Mouse (Mus musculus) right cerebral cortex, postnatal 25 days (tissue): ENCODE data around the gene Pcdh7.

Experiments used
- DNase-seq: peaks from one replicate; pipeline ENCODE4 v3.0.0; 2022

Gene Pcdh7

GRCm38 (mm10) chr5:58175532-58175931, 457.8 kb downstream of the Pcdh7 start:
- no peak for DNase-seq
